Mouse (Mus musculus) myocyte (in vitro differentiated cells): ENCODE measurements around the gene Slc16a14. TPM values are rescaled to one million over a fixed set of nuclear protein-coding genes. Genes with fewer than 3 reads are reported as not detected.

Experiments
- H3K27me3 ChIP-seq: one replicate; pipeline ENCODE4 v1.6.1; 2011; ENCODE audit not compliant: control insufficient read depth, insufficient read depth, insufficient read length
- H3K36me3 ChIP-seq: one replicate; pipeline ENCODE4 v1.6.1; 2011; ENCODE audit not compliant: control insufficient read depth, insufficient read depth
- H3K4me2 ChIP-seq: one replicate; pipeline ENCODE4 v1.6.1; 2011; ENCODE audit warnings: low read depth, control low read depth
- H3K4me3 ChIP-seq: one replicate; pipeline ENCODE4 v1.5.1; 2011; ENCODE audit warnings: mild to moderate bottlenecking, control low read depth, moderate library complexity
- H3K79me2 ChIP-seq: one replicate; pipeline ENCODE4 v1.6.1; 2011; ENCODE audit not compliant: control insufficient read depth, insufficient read depth
- H3ac ChIP-seq: one replicate; pipeline ENCODE4 v1.6.1; 2011; ENCODE audit not compliant: control insufficient read depth, insufficient read length
- CEBPB ChIP-seq: IDR thresholded peaks from 2 replicates; pipeline ENCODE4 v1.6.1; 2011; ENCODE audit warnings: mild to moderate bottlenecking, moderate library complexity; ENCODE audit not compliant: poor library complexity, insufficient read depth, severe bottlenecking
- E2F4 ChIP-seq: IDR thresholded peaks from one replicate; pipeline ENCODE4 v1.6.1; 2011; ENCODE audit warnings: mild to moderate bottlenecking, control low read depth, moderate library complexity; ENCODE audit not compliant: insufficient read depth
- MAX ChIP-seq: IDR thresholded peaks from one replicate; pipeline ENCODE4 v1.6.1; 2011; ENCODE audit warnings: low read depth, mild to moderate bottlenecking, control low read depth
- MYOD1 ChIP-seq, 3 experiments: IDR thresholded peaks; one replicate each; pipeline ENCODE4 v1.6.1; 2011; ENCODE audit warnings: control low read depth in 2 of 3, low read depth in 2 of 3, mild to moderate bottlenecking in 2 of 3, moderate library complexity in 1 of 3; ENCODE audit not compliant: insufficient read length in 2 of 3, control insufficient read depth in 1 of 3
- MYOG ChIP-seq, 3 experiments: IDR thresholded peaks; one replicate each; pipeline ENCODE4 v1.6.1; 2011; ENCODE audit warnings: control low read depth in 2 of 3, low read depth in 2 of 3, mild to moderate bottlenecking in 2 of 3; ENCODE audit not compliant: insufficient read length in 2 of 3, control insufficient read depth in 1 of 3, insufficient read depth in 1 of 3
- POLR2A ChIP-seq: IDR thresholded peaks from one replicate; pipeline ENCODE4 v1.6.1; 2011; ENCODE audit warnings: low read depth, mild to moderate bottlenecking, control low read depth, moderate library complexity; ENCODE audit not compliant: insufficient read length
- POLR2AphosphoS2 ChIP-seq: IDR thresholded peaks from one replicate; pipeline ENCODE4 v1.6.1; 2011; ENCODE audit warnings: low read depth, control low read depth; ENCODE audit not compliant: insufficient read length
- REST ChIP-seq: IDR thresholded peaks from one replicate; pipeline ENCODE4 v1.6.1; 2011; ENCODE audit warnings: mild to moderate bottlenecking, control low read depth, moderate library complexity; ENCODE audit not compliant: insufficient read depth, insufficient read length
- SRF ChIP-seq: IDR thresholded peaks from one replicate; pipeline ENCODE4 v1.6.1; 2011; ENCODE audit warnings: low read depth; ENCODE audit not compliant: control insufficient read depth, insufficient read length
- TCF12 ChIP-seq: IDR thresholded peaks from one replicate; pipeline ENCODE4 v1.6.1; 2011; ENCODE audit warnings: mild to moderate bottlenecking, control low read depth; ENCODE audit not compliant: poor library complexity, insufficient read depth, severe bottlenecking
- TCF3 ChIP-seq: IDR thresholded peaks from one replicate; pipeline ENCODE4 v1.6.1; 2011; ENCODE audit warnings: low read depth, control low read depth; ENCODE audit not compliant: insufficient read length
- USF1 ChIP-seq: IDR thresholded peaks from one replicate; pipeline ENCODE4 v1.6.1; 2011; ENCODE audit warnings: low read depth, mild to moderate bottlenecking, control low read depth, moderate library complexity
- polyA plus RNA-seq: library from polyadenylated mRNA; unstranded; fragments of >200 nt; fragmentation: generic; extraction: Trizol; gene quantifications from one replicate; pipeline ENCODE4 v1.2.1, GENCODE M21; 2012; ENCODE audit warnings: missing spikeins

Slc16a14 gene
- polyA plus RNA-seq, 1 experiment, result 0.46 TPM

- Histone ChIP-seq H3K4me2 (no peak overlapping the region), H3K79me2 (no peaks in the 10 kb centered on the region), H3K27me3 (no peaks in the 10 kb centered on the region), H3K4me3 (no peak overlapping the region), H3ac (no peak overlapping the region), H3K36me3 (no peaks in the 10 kb centered on the region)
- TF ChIP-seq TCF12 (no peak), REST (no peak), MYOG (IDR thresholded peaks at IDR 0.05; ENCODE audit: control insufficient read depth in 1 of 3, insufficient read depth in 1 of 3, insufficient read length in 2 of 3, low read depth in 2 of 3) (no peak), CEBPB (no peak), SRF (no peak), TCF3 (no peak), MAX (no peak), POLR2AphosphoS2 (no peak), MYOD1 (IDR thresholded peaks at IDR 0.05; ENCODE audit: control insufficient read depth in 1 of 3, insufficient read length in 2 of 3, low read depth in 2 of 3) (no peak), USF1 (no peak), POLR2A (no peak), E2F4 (no peak)
Observed at GRCm38 (mm10) chr1:84899156-84899555, 35.8 kb downstream of the Slc16a14 start.

DNA sequence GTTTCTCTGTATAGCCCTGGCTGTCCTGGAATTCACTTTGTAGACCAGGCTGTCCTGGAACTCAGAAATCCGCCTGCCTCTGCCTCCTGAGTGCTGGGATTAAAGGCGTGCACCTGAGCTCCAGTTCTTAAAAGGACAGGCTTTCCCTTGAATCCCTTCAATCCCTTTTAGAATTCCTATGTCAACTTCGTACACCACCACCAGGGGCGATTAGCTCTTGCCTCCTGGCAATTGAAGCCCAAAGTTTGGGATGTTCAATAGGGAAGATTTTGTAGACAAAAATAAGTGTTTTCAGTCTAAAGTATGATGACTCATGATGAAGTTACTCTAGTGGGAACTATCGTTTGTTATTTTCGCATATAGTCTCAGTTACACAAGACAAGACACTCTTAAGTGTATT, 37.6 kb downstream of the Slc16a14 start:
- Histone ChIP-seq H3K4me2 (no peak overlapping the region), H3K27me3 (no peaks in the 10 kb centered on the region), H3K79me2 (no peaks in the 10 kb centered on the region), H3K36me3 (no peaks in the 10 kb centered on the region), H3ac (no peak overlapping the region), H3K4me3 (no peak overlapping the region)
- TF ChIP-seq POLR2AphosphoS2 (no peak), E2F4 (no peak), TCF12 (no peak), MAX (no peak), MYOD1 (IDR thresholded peaks at IDR 0.05; ENCODE audit: control insufficient read depth in 1 of 3, insufficient read length in 2 of 3, low read depth in 2 of 3) (no peak), CEBPB (no peak), MYOG (IDR thresholded peaks at IDR 0.05; ENCODE audit: control insufficient read depth in 1 of 3, insufficient read depth in 1 of 3, insufficient read length in 2 of 3, low read depth in 2 of 3) (no peak), SRF (no peak), REST (no peak), POLR2A (no peak), TCF3 (no peak), USF1 (no peak)

DNA sequence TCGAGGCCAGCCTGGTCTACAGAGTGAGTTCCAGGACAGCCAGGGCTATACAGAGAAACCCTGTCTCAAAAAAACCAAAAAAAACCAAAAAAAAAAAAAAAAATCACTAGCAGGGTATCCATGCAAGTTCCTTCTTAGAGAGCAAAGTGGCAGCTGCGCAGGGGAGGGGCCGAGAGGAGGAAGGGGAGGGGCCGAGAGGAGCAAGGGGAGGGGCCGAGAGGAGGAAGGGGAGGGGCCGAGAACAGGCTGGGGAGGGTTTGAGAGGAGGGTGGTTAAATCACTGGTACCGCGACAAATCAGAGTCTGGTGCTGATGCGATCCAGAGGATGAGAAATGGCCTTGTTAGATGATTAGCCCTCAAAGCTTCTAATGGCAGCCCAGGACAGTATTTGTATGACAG, 43.2 kb downstream of the Slc16a14 start:
- TF ChIP-seq USF1 (no peak), MYOD1 (IDR thresholded peaks at IDR 0.05; ENCODE audit: control insufficient read depth in 1 of 3, insufficient read length in 2 of 3, low read depth in 2 of 3) (no peak), POLR2AphosphoS2 (no peak), E2F4 (no peak), REST (no peak), MYOG (IDR thresholded peaks at IDR 0.05; ENCODE audit: control insufficient read depth in 1 of 3, insufficient read depth in 1 of 3, insufficient read length in 2 of 3, low read depth in 2 of 3) (no peak), SRF (no peak), MAX (no peak), POLR2A (no peak), TCF12 (no peak), CEBPB (no peak), TCF3 (no peak)
- Histone ChIP-seq H3K27me3 (no peaks in the 10 kb centered on the region), H3K36me3 (no peaks in the 10 kb centered on the region), H3ac (no peak overlapping the region), H3K79me2 (no peaks in the 10 kb centered on the region), H3K4me3 (no peak overlapping the region), H3K4me2 (no peak overlapping the region)

- no peak overlapping the region for H3K4me2 ChIP-seq
- H3ac ChIP-seq, result no peak overlapping the region
- H3K79me2 ChIP-seq, result no peaks in the 10 kb centered on the region
- no peak overlapping the region for H3K4me3 ChIP-seq
- no peaks in the 10 kb centered on the region for H3K27me3 ChIP-seq
- no peaks in the 10 kb centered on the region for H3K36me3 ChIP-seq
- TF ChIP-seq SRF, result no peak
- no peak for TF ChIP-seq MAX
- TF ChIP-seq TCF12, result no peak
- no peak for TF ChIP-seq CEBPB
- TF ChIP-seq E2F4, result no peak
- TF ChIP-seq MYOG (IDR thresholded peaks at IDR 0.05; ENCODE audit: control insufficient read depth in 1 of 3, insufficient read depth in 1 of 3, insufficient read length in 2 of 3, low read depth in 2 of 3), result no peak
- no peak for TF ChIP-seq USF1
- no peak for TF ChIP-seq POLR2AphosphoS2
- no peak for TF ChIP-seq POLR2A
- TF ChIP-seq REST, result no peak
- TF ChIP-seq TCF3, result no peak
Observed at GRCm38 (mm10) chr1:84890503-84890902, 44.4 kb downstream of the Slc16a14 start.
